Mouse (Mus musculus) hindlimb bud, embryonic 11.5 days (tissue): ENCODE results near the gene Vps54.
"Not testable (repeated sequence)": the region's sequence is repeated elsewhere in the genome, so short reads cannot be mapped to it uniquely, and the experiment has no call there.

ENCODE experiments used
- DNase-seq: peaks from one replicate; pipeline ENCODE4 v3.0.0-alpha.2; 2012; ENCODE audit warnings: low read depth, low spot score; ENCODE audit errors: extremely low spot score

The Vps54 gene

DNA sequence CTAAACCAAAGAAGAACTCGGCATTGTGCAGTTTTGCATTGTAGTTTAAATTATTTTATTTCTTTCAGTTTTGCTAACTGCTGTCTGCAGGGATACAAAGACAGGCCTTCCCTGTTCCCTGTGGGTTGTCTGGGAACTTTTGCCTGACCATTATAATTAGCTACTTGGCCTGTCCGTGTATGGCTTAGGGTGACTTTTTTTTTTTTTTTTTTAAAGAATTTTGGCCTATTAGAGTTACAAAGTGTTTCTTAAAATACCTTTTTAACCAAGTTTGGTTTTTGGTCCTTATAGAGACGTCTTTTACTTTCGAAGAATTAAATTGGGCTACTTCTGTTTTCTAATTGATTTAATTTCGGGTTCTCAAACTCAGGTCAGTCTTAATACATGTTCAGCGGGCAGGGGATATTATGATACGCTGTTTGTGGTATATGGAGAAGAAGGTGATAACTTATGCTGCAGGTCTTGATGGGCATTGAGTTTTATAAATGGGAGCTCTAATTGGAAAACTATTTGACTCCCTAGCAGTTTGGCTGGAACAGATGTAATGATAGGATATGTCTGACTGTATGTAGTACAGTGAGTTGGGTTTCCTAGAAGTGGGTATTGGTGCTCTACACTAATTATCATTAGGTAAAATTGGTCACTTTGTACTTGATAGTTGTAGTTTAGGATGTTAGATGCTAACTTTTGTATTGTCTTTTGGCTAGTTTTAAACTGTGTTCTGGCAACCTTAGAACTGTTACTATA, 855 bp downstream of the Vps54 start:
- no peak for DNase-seq

DNA sequence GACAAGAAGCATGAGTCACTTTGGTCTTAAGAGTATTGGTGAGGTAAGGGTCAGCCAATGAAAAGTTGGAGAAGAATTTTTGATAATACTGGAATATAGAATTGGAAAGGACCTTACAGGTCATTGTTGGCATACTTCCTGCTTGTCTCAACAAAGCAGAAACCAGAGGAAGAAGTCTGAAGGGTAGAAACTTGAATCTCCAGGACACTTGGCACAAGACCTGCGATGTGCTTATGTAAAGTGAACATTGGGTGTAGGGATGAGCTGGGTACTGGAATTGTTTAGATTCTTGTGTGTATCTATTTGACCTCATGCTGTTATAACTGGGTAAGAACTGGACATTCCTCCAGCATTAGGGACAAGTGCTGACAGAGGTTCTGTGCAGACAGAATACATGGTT, 2.3 kb downstream of the Vps54 start:
- no peak for DNase-seq

DNA sequence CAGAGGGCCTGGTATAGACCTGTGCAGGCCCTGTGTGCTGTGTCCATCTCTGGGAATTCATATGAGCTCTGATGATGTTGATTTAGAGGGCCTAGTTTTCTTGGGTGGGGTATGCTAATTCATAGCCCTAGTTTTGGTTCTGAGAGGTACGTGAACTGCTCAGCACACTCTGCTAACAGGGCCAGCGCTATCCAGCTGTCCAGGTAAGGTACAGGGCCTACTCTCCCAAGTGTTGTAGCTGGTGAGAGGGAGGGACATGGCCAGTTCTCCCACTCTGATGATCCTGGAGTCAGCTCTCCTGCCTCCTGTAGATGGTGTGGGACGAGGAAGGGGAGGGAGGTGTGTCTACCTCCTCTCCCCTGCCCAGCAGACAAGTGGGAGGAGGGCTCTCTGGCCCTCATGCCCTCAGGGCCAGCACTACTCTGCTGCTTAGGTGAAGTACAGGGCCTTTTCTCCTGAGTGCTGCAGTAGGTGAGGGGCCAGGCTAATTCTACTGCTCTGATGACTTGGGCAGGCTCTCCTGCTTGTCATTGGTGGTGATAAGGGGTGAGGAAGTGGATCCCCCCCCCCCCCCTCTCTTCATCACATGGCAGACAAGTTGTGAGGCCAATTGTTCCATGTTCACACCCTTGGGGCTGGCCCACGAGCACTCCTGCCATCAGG, 8.3 kb downstream of the Vps54 start:
- no peak for DNase-seq

DNA sequence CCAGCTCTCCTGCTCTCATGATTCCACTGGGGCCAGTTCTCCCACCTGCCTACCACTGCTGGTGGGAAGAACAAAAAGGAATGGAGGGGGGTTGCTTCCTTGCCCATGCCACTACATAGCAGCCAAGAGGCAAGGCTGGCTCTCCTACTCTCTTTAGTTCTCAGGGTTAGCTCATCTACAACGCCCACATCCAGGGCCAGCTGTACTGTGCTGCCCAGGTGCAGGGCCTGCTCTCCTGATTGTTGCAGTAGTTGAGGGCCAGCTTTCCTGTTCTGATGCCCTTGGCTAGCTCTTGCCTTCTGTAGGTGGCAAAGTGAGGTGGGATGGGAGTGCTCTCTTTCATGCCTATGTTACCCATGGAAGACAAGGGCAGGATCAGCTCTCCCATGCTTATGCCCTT, 8.9 kb downstream of the Vps54 start:
- DNase-seq = no peak

DNA sequence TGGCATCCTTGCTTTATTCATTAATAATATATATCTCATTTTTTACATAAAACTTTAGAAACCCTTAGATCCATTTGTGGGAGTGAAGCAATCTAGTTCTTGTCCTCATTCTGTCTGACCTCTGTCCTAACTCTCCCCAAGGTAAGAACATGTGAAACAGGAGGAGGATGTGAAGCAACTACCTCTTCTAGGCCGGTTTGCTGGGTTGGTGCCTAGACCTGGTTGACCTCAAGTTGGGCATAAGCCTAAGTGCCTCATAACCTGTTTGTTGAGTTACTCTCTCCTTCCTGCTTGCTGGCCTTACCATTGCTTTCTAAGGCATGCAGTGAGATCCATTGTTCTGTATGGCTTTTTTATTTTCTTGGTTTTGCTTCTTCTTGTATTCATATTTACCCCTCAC, 11.3 kb downstream of the Vps54 start:
- DNase-seq = no peak

DNA sequence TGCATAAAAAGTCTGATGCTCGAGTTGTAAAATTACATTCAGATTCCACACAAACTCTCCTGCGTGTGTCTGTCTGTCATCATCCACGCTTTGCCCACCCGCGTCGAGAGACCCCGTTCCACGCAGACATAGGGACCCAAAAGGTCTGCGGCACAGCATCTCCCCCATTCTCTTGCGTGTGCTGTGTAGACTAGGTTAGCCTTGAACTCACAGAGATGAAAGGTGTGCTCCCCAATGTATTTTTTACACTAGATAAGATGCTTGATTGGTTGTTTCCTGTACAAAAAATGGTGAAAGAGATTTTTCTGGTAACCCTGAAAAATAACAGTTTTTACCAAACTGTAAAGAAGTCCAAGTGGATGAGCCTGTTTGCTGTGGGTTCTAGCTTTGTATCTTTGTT, 19.5 kb downstream of the Vps54 start:
- not testable (repeated sequence) for DNase-seq

DNA sequence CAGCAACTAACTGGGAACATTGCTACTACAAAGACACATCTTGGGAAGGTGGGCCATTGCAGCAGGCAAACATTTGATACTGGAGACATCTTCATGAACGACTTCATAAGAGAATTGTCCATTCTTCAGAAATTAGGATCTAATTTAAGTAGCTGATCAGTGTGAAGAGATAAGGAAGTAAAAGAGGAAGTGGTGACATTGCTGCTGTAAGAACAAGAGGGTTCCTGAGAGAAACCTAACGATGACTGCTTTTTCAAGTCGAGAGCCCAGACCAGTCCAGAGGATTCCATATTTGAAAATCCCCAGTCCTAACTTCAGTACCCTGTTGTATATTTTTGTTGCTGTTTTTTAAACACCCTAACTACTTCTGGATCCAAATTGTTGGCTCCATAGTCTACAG, 26.3 kb downstream of the Vps54 start:
- DNase-seq = no peak

DNA sequence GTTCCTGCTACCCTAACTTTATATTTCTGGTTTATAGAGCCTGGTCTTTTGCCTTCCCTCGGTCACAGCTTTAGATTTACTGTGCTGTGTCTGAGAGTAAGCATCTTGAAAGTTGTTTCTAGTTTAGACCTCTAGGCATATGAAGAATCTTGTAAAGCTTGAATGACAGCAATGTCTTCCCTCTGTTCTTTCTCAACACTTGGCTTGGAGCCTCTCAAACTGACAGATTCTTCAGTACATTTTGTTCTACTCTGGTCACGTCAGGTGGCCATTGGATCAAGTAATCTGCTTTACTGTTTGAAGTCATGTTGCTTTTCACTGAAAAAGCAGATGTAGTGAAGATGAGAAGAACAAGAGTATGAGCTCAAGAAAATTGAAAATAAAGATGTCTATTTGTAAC, 37.1 kb downstream of the Vps54 start:
- no peak for DNase-seq

DNA sequence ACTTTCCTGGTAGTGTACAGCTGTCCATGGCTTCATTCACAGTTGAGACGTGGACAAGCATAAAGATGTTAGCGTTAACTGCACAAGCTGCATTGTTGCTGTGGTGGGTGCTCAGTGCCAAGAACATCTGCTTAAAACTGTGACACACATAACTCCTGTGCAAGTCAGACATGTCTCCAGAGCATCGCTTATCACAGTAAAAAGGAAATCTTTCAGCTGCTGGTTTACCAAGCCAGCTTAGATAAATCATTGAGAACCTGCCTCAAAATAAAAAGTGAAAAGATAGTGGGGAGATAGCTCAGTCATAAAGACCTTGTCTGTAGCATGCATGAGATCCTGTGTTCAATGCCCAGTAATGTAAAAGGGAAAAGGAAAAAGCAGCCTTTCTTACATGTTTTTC, 47.3 kb downstream of the Vps54 start:
- DNase-seq = no peak

DNA sequence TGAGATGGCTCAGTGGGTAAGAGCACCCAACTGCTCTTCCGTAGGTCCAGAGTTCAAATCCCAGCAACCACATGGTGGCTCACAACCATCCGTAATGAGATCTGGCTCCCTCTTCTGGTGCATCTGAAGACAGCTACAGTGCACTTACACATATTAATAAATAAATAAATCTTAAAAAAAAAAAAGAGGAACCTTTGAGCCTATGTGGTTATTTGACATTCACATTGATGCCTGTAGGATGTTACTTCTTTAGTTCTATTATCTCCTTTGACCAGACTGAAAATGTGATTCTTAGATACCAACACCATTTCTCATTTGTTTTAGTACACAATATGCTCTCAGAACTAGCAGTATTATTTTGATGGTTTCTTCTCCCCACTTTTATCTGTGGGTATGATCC, 49.1 kb downstream of the Vps54 start:
- DNase-seq = not testable (repeated sequence)

DNA sequence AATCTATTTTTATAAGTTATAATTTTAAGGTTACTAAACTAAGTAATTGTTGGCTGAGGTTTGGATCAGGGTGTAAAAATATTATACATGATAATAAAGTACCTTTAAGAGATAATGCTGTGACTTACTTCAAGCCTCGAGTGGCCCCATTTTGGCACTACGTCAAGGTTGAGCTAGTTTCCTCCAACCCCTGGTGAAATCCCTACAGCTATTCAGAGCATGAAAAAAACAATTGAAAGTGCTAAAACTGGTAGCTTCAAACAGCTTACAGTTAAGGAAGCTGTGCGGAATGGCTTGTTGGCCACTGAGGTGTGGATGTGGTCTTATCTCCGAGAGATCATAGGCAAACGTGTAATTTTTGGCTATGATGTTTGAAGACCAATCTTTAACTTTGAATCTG, 56.4 kb downstream of the Vps54 start:
- no peak for DNase-seq

DNA sequence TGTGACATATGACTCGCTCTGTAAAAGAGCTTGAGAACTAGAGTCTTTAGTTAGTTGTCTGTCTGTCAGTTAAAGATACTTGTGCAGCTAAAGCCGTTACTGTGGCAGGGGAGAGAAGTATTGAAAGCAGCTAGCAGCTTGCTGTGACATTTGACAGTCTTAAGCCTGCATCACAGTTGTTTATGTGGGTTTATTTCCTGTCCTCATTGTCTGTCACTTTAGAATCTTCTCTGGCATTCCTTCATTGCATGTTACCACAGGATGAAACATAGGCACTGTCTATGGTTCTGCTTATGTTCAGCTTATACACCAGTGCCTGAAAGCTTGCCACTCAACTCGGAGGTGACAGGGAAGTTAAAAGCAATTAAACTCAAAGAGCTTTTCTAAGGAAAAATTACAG, 64.5 kb downstream of the Vps54 start:
- no peak for DNase-seq

DNA sequence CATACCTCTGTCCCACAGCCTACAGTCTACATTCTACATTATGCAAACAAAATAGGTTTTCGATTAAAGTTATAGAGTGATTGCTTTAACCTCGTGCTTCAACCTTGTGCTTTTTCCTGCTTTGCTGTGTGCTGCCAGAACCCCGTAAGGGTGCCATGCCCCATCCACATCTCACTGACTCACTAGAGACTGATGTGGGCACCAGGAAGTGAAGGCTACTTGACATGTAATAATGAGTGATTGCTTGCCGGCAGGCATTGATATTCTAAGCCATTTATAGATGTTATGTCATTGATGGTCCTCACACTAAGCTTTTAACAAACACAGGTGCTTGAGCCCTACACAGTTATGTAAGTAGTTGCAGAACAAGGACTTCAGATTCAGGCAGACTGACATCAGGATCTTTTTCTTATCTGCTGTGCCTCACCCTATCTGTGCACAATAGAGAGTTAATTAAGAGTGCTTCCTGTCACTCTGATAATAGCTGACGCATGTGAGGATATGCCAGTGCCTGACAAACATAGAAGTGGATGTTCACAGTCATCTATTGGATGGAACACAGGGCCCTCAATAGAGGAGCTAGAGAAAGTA, 68.1 kb downstream of the Vps54 start:
- DNase-seq = no peak

DNA sequence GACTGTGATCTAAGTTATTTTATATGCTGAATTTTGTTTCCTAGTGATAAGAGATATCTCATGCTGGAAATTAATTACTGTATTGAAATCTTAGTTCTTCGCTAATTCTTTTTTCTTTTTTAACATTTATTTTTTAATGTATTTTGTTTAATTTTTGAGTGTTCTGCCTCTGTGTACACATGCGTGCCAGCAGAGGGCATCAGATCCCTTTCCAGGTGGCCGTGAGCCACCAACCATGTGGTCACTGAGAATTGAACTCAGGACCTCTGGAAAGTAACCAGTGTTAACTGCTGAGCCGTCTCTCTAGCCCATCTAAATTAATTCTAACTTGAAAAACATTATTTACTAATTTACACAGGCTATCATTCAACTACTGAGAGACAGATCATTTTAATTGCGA, 69.0 kb downstream of the Vps54 start:
- DNase-seq = no peak

DNA sequence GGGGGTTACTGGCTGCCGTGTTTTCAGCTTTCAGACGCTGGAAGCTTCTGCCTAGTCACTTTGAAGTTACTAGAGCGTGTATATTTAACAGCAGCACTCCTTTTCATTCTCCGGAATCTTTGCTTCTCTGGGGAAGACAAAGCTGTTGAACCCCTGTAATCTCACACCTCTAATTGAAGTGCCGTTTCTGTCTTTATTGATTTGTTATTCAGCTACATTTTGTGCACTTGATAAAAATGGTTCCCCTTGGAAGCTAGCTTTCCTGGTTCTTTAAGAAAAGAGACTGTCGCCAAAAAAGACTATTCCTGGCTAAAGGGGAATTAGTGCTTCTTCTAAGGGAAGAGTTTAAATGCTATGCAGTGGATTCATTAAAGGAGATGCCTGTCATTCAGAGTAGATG, 70.4 kb downstream of the Vps54 start:
- DNase-seq = no peak

DNA sequence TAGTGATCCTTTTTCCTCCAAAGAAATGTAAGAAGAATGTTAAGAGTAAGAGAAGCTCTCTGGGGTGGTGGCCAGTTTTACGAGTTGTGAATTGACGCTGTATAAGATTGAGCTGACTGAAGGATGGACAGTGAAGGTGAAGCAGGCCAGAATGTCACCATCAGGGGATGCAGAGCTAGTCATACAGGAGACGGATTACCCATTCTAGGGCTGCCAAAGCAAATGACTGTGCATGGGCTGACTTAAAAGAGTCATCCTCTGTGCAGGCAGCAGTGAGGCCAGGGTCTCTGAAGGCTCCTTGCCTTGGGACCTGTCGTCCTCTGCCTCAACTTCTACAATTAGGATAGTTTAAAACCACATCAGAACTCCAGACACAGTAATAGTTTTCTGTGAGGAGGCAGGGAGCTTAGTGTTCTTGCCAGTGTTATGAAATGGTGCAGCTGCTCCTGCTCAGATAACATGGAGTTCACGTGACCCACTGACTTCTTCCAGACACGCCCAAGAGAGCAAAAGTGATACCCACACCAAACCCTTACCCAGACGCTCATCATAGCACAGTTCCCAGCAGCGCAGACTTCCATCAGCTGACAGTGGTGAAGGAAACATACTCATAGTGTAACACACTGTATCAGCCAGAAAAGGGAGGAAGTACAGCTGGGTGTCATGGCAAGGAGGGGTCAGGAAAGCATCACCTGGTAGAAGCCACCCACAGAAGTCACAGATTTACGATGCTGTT, 75.0 kb downstream of the Vps54 start:
- DNase-seq = no peak

DNA sequence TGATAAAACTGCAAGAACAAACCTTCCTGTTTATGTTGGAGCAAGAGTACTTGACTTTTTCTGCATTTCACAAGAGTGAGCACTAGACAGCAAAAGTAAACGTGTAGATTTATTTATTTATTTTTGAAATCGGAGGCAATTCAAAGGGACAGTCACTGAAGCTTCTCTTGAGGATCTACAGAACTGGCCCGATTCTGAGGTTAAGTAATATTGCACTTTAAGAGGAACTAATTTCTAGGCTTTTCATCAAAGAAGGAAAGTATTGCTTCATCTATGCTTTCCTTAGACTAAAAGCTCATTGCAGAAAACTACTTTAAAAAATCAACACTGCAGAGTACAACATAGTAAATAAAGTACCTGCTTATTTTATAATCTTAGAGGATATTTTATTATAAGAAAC, 82.5 kb downstream of the Vps54 start:
- DNase-seq = no peak

DNA sequence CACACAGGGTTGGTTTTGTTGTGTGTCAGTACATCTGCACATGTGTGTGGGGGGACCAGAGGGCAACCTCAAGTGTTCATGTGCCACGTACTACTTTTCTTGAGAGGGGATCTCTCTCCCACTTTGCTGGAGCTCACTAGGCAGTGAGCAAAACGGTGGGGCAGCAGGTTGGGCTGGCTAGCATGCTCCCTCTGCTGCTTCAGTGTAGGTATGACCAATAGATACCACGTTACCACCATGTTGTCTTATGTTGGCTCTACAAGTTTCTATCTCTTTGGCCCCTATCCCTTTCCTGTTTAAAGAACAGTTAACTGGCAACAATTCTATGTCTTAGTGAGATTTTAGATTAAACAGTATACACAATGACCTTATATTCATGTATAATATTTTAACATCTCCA, 83.3 kb downstream of the Vps54 start:
- DNase-seq = no peak

DNA sequence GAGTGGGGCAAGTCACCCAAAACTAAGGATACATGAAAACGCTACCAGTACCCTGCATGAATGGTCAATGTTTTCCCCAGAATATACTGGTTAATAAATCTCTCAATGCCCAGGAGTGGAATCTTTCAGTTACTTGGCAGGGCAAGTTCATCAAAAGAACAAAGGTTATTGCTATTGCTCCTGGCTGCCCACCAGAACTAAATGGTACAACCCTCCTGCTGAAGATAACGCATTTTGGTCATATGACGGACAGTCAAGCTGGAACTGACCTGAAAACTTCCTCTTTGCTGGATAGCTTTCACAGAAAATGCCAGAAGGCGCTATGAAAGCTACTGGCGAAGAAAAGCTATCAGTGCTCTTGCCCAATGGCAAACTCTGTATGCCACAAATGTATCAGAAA, 86.7 kb downstream of the Vps54 start:
- no peak for DNase-seq

DNA sequence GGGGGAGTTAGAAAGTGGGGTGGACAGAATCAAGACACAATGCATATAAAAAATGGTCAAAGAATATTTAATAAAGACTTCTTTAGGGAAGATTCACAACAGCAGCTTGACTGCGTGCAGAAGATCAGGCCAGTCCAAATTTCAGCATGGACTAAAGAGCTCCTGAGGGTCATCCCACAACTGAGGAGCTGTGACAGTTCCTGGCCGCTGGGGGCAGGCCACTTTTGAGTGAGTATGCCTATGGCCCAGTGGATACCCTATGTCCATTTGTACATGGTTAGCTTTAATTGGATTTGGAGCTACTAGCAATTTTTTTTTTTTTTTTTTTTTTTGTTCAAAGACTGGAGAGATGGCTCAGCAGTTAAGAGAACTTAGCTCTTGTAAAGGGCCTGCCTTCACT, 87.7 kb downstream of the Vps54 start:
- no peak for DNase-seq

DNA sequence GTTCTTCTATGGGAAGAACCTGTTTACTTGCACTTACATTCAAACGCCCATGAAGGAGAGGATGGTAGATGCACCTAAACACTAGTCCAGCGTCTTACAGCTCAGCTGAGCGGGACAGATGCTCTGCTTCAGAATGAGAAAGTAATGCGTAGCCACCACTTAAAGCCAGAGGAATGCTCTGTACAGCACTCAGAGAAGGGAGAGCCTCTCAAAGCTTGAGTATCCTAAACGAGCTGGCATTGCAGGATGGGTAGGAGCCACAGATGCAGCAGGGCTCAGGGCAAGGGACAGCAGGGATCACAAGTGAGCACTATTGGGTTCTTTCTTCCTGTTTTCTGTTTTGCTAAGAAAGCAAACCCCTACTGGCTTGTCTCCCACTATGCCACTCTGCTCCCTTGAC, 88.4 kb downstream of the Vps54 start:
- no peak for DNase-seq

DNA sequence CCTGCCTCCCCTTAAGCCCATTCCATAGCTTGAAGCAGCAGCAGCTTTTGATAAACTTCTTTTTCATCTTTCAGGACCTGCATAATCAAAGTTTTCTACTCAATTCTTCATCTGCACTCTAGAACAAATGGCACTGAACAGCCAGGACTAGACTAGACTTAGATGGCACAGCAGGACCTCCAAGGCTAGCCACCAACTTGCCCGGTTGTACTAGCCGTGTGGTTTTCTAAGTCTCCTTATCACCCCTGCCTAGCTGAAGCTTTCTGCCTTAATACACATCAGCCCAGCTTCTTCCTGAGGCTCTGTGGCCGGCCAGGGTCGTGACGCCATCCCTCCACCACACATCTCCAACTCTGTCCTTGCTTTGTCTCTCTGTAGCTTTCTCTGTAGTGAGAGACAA, 89.1 kb downstream of the Vps54 start:
- DNase-seq = no peak
